Mouse (Mus musculus) adrenal gland, adult 18-20 months (tissue): ENCODE results near the gene Cdk14. TPM values are rescaled to one million over a fixed set of nuclear protein-coding genes. Genes with fewer than 3 reads are reported as not detected.
A peak's percentile ranks its signal among the peaks of the same experiment; 100 is the strongest.

Experiments used
- DNase-seq, 2 experiments: peaks; one replicate each; pipeline ENCODE4 v3.0.0; 2021 to 2022; ENCODE audit warnings: low spot score in 2 of 2
- total RNA-seq, 2 experiments: library from RNA; stranded (reverse); gene quantifications; 1 replicate in 1 of 2; 2 replicates in 1 of 2; pipeline ENCODE4 v1.2.3; 2021

The Cdk14 gene
- total RNA-seq, 2 experiments from 2014 or later: 8.7 to 15.9 TPM

DNA sequence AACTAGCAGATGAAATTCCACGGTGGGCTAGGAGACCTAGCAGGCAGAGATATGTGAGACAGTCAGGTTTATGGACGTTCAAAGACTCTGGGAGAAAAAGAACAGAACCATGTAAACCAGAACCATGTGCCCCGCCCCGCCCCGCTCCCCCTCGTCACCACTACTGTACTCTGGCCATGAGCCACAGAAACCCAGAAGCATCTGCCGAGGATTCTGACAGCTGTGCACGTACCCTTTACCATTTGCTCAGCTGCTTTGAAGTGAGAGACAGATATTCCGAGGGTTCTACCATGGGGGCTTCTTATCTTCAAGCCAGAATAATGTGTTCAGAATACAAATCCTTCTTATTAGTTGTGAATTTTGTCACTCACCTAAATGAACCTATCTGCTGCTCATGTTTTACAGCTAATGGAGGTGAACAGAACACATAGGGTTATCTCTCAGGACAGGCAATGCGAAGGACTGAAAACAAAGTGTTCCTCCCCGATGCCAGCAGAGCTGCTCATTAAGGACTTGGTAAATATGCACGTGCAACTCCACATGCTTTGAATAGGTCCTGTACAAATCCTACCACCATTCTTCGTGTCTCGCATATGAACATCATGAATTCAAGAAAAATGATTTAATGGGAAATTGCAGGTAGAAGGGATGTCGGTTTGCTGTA, 412.5 kb downstream of the Cdk14 start:
- DNase-seq: no peak

DNA sequence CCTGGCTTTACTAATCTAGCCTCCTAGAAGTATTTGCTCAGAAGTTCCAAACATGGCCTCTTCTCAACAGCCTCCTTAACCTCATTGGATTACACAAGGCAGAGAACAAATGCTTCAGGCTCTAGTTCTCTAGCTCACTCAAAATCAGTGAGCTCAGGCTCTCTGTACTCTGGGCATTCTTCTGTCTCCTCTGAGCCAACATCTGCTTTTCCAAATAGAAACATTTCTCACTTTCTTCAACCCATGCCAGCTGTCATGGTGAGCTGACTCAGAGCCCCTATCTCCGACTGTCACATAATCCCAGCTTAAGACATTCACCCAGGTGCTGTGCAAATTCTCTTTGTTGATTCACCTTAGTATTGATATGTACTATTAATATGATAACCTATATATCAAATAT, 414.5 kb downstream of the Cdk14 start:
- DNase-seq: no peak

DNA sequence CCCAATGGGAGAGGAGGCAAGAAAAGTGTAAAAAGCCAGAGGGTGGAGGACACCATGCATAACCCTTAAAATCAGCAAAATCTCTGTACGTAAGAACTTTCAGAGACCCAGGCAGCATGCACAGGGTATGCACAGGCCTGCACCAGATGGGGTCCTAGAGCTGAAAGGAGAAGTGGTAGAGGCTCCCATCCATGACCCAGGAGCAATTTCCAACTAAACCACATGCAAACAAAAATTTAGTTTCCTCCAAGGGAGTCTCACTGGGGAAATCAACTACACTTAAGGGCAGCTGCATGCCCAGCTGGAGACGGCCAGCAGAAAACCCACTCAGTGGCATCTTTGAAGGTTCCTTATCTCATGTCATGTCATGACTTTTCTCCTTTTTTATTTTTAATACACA, 415.4 kb downstream of the Cdk14 start:
- no peak for DNase-seq

DNA sequence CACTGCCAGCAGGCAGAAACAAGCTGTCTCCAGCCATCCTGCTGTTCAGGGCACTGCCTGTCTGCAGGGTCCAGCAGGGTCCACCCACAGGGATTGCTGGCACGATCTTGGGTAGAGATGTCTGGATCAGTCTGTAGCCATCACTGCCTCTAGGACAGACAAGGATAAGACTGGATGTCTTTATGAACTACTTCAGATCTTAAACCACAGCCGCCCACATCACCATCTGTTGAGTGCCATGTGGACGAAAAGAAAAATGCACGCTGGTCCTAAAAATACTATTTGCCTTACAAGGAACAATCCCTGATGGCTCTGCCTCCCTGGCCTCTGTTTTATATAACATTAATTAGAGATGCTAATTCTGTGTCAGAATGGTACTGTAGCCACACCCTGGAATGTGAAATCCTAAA, 426.9 kb downstream of the Cdk14 start:
- no peak for DNase-seq

DNA sequence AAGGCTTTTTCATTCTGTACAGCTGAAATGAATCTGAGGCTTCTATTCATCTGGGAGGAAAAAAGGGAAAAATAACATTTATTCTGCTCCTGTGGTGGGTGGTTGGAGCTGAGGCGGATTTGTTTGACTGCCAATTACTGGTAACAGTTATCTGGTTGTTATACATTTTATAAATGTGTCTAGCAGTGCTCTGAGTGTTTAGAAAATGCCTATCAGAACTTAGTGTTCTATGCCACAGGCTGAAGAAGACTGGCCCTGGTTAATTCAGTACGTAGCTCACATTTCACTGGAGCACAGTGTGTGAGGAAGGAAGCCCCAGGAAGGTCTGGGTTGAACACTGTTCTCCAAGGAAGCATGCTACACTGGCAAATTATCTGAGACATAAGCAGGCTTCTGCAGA, 429.1 kb downstream of the Cdk14 start:
- DNase-seq: no peak

DNA sequence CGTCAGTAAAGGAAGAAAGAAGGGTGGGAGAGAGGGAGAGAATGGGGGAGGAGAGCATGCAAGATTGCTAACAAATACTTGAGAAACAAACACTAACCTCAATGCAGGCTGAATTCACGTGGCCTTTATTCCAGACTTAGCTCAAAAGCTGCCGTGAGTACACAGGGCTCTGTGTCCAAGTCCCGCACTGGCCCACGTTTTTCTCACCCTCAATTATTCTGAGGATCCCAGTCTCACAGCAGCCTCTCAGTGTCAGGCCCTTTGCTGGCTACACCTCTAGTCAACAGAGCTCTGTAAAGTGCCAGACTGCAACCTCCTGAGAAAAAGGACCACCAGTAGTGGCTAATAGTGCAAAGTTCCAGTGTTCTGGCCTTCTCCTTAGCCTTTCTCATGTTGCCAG, 429.9 kb downstream of the Cdk14 start:
- DNase-seq: no peak

DNA sequence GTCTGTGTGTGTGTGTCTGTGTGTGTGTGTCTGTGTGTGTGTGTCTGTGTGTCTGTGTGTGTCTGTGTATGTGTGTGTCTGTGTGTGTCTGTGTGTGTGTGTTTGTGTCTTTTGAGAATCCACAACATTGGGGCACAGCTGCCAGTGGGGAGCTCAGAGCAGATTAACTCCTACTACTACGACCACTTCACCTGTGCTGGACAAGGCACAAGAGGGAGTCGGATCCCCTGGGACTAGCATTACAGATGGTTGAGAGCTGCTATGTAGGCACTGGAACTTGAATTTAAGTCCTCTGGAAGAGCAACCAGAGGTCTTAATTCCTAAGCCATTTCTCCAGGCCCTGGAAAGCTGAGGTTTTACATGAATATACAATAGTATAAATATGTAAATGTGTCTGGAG, 433.9 kb downstream of the Cdk14 start:
- DNase-seq: no peak

DNA sequence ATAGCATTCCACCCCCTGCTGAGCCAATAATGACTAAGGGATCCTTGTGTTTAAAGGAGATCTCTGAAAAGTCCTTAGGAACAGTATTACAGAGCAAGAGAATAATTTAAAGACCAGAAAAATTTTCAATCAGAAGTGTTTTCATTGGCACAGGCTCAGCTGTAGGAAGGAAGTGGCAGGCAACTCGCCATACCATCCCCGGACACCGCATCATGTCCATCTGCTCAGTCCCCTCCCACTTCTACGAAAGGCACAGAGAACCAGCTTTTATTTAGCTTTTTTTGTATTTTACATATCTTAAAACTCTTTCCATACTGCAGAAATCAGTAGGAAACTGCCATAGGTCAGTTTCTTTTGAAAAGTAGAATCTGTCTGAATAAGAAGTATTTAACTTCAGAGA, 440.6 kb downstream of the Cdk14 start:
- DNase-seq: no peak

DNA sequence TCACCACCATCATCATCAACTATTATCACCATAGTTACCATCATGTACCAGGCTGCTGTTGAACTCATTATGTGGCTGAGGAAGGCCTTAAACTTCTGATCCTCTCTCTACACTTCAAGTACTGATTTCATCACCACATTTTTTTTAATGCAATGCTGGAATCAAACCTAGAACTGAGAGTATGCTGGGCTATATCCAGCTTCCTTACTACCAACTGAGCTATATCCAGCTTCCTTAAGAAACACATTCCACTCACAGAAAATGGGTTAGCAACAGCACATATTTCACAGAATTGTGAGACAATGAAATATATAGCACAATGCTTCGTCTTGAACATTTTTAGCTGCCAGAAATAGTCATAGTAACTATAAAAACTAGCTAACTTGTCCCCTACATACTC, 446.7 kb downstream of the Cdk14 start:
- no peak for DNase-seq

DNA sequence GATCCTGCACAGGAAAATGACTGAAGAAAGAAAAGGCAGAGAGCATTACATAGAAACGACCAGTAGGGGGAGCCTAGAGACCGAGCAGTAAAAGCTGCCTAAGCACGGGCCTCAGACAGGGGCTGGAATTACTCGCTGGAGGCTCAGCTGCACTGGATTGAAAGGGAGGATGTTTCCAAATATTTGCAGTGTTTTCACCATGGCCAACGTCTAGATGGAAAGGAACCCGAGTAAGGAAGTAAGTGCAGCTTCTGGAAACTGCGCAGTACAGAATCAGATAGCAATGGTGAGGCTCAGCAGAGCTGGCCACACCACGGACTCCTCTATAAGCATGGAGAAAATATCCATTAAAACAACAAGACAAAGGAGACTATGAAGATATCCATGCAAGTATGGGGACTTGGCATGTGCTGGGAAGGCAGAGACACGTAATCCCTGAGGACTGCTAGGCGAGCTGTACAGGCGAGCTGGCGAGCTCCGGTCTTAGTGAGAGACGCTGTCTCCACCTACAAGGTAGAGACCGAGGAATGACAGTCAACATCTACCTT, 458.0 kb downstream of the Cdk14 start:
- peak; percentile 23 to 26 for DNase-seq

DNA sequence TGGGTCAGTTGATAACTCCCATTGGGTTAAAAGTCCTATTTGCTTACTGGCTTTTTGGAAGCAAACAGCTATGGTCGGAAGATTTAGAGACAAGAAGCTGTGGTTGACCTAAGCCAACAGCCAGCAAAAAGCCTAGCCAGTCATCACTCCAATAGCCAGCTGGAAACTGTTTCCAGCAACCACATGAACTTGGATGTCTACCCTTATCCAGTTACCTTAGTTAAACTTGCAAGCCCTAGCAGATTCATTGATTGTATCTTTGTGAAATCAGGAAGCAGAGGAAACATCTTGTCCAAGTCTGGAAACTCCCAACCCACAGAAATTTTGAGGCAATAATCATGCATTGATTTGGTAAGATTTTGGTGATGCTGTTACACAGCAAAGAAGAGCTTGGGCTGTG, 458.5 kb downstream of the Cdk14 start:
- no peak for DNase-seq

DNA sequence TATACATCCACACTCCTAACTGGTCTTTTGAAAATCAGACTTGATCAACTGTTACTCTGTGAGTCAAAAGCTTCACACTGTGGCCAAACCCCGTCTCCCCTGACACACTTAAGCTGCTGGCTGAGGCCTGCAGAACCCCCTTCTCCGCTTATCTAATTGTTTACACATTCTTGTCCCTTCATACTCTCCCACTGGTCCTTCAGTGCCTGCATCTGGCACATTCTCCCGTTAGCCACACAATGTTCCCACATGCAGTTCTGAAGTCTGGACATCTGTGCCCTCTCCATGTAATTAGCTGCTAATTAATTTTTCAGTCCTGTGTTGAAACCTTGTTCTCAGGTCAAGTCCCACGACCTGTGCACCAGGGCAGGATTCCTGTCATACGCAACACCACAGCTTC, 460.7 kb downstream of the Cdk14 start:
- no peak for DNase-seq

DNA sequence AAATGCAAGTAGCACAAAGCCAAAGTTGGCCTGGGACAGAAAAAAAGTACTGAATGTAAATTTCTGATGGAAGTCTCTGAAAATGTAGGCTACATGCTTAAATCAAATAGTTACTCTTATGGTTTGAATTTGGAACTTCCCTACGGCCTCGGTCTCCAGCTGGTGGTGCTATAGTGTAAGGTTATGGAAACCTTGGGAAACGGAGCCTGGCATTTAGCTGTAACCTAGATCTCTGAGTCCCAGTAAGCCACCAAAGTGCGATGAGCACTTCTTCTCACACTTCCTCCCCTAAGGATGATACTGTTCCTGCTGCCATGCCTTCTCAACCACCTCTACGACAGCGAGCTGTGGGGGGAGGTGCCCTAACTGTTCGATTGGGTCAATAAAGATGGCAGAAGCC, 464.1 kb downstream of the Cdk14 start:
- DNase-seq: no peak

DNA sequence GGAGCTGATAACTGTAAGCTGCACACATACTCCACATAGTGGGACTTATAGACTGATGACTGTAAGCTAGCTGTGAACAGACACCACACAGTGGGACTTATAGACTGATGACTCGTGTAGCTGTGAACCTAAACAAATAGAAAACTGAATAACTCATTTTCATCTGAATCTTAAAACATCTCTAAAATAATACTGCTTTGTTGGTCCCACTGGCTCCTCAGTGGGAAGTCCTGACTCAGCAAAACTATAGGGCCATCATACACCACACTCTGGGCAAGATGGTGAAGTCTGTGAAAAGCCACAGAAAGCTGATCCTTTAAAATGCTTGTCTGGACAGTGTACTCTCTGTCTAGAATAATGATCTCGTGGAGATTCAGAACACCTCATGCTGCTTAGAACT, 464.7 kb downstream of the Cdk14 start:
- no peak for DNase-seq

DNA sequence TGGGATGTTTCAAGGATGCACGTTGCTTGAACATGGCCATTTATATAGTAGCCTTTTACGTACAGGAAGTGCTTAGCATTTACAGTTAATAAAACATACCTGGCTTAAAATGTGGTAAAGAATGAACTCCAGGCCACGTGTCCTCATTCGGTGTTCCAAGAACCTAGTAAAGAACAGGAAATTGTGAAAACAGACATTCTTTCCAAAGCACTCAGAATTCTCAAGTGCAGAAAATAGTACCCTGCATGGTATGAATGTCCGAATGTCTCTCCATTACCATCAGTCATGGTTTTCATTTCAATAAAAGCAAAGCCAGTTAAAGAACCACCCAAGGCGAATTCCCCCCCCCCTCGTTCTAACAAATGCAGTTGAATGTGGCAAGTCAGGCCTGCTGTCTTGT, 470.7 kb downstream of the Cdk14 start:
- no peak for DNase-seq

DNA sequence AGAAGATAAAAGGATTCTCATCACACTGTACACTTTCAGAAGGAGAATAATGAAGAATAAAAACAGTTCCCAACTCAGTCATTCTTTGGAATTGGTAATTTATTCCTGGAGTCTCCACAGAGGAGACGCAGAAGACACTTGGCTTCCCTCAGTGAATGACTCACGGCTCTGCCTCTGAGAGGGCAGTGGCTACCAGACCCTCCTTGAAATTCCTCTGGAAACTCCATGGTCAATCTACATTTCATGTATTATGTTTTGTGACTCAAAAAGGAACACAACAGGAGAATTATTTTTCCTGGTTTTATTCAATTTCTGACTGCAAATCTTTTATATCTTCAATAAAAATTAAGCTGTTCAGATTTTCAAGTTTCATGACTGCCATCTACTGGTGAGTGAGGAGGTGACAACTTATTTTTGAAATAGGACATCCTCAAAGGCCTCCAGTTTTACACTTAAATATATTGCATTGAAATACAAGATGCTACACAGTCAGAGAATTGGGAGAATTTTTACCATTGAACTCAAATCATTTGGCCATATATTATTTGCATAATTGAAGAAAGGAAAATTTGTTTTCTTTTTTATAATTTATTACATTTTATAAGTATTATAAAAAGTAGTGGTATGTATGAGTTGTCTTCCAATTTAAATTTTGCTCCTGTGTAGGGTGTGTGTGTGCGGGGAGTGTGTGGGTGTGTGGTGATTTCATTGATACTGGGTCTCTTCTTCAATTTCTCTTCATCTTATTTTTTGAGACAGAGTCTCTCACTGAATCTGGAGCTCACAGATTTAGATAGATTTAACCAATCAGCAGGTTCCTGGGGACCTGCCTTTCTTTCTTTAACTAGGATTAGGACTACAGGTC, 471.8 kb downstream of the Cdk14 start:
- DNase-seq: no peak

DNA sequence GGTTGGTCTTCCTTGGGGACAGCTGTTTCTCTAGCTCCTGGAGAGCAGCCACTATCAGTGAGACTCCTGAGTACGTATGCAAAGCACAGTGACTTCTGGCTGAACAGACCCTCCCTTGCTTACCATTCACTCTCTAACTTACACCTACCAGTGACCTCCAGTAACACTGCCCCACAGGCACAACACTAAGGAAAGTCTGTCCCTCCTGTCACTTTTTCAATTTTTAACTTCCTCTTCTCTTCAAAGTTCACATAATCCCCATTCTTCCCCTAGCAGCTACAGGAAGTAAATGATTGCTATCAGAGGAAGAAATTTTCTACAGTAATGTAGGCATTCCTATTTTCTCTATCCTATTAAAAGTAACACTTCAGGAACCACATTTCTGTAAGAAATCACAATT, 485.0 kb downstream of the Cdk14 start:
- DNase-seq: no peak

DNA sequence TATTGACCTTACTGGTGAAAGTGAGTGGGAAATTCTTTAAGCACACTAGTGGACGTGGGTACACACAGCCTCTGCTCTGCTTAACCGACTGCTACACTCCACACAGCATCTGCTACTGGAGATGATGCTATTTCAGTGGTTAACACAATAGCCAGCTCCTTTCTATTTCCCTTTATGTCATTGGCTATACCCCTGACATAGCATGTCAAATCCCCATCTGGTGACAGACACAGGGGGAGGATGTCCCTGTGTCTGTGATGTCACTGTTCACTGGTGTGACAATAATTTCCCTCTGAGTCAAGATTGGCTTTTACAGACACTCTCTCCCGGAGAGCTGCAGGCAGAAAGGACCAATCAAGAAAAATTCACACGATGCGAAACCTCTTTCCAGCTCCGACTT, 485.6 kb downstream of the Cdk14 start:
- no peak for DNase-seq

DNA sequence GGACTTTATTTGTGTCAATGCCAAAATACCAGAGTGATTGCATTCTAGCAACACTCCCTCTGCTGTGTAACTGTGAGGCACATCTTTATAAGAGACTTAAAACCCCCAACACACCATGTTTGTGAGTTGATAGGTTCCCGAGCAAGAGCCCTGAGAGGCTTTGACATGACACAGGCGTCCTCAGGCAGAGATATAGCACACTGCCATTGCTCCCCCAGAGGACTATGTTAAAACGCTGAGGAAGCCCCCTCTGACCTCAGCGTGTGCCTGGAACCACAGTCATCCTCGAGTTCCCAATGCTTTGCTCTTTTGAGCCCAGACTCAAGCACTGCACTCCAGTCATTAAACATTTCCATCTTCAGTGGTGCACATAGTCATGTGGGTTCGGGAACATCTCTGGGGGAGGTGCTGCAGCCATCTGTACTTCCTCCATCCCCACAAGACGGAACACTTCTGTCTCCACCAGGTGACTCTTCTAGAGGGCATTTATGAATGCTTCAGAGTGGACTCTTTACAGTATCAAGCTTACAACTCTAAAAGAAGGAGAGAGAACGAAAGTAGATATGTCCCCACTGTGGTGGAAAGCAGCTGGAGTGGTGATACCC, 488.5 kb downstream of the Cdk14 start:
- DNase-seq: no peak

DNA sequence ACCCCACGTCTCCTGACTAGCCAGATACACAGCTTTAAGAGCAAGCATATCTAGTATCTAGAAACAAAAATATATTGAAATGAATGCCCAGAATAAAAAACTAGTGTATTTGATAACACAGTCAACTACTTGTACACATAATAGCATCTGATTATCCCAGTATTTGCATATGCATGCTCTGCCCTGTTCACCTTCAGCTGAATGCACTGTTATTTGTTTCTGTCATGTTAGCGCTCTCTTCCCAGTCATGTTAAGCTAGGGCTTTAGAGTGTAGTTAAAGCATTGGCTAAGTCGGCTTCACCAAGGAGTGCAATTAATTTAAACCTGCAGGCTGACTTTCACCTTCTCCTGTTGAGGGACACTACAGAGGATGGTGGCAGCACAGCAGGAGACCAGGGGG, 490.5 kb downstream of the Cdk14 start:
- no peak for DNase-seq

DNA sequence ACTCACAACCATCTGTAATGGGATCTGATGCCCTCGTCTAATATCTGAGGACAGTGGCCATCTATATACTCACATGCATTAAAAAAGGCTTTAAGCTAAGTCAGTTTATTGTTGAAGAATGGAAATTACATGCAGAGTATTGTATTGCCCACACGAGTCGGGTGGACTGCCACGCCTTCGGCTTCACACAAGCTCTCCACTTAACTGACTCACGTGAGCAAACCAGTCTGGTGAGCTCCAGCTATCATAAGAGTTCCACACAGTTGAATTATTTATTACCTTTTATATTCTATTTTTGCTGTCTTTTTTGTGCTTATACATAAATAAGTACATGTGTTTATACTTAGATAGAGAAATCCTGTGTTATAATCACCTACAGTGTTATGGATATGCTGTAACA, 495.2 kb downstream of the Cdk14 start:
- no peak for DNase-seq

DNA sequence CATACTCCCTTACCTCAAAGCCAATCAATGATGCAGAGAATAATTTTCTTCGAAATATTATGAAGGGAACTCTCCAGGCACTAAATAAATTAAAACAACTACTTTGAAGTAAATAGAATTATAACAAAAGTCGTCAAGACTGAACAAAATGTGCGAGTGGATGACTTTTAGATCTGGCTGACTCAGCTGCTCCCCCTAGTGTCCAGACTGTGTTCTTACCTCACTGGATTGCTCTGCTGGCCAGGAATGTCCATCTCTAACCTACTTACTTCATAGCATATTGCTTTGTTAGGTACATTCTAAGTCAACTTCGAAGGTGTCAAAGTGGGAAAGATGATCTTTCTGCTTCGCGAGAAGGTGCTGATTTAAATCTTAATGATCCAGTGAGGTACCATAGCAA, 501.7 kb downstream of the Cdk14 start:
- peak; percentile 57 to 62 for DNase-seq
